Mouse (Mus musculus) ES-Bruce4 (cell line): ENCODE results near the gene Strn.

Experiments used
- CTCF ChIP-seq: IDR thresholded peaks from one replicate; pipeline ENCODE4 v1.8.1; 2011; ENCODE audit warnings: low read depth, low read length
- EP300 ChIP-seq: IDR thresholded peaks from 2 replicates; pipeline ENCODE4 v1.6.1; 2011; ENCODE audit warnings: low read depth, low read length; ENCODE audit not compliant: insufficient read depth
- POLR2A ChIP-seq: IDR thresholded peaks from one replicate; pipeline ENCODE4 v1.8.1; 2011; ENCODE audit warnings: low read length; ENCODE audit not compliant: insufficient read depth

DNA sequence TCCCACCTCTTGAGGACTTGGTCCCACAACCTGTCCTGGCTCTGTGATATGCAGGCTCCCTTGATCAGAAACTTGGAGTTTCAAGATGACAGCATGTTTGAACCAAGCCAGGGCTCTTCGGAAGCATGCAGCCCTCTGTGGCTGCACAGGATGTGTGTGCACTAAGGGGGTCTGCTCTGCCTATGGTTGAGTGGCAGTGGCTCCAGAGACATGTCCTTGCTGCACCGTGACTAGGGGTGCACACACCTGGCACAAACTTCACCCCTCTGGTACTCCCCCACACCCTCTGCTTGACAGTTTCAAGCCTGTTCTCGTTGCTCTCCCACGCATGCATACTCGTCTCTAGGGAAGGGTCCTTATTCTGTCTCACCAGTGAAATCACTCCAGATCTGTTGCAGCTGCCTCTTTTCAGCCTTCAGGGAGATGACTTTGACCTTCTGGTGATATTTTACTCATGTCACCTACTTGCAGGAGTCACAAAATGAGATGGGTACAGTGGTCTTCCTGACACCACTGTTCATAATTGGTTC is 118.8 kb downstream of the Strn start:
- TF ChIP-seq CTCF (no peak), POLR2A (no peak), EP300 (no peak)
